Mouse (Mus musculus): ENCODE data around the gene Mad2l2.
A peak's percentile ranks its signal among the peaks of the same experiment; 100 is the strongest.

The Mad2l2 gene

GRCm38 (mm10) chr4:148130133-148130532, at the start of gene Mad2l2:
Gene Mad2l2 (plus strand): TSS chr4:148130384.
- no peak for DNase-seq (ENCODE audit: low spot score)

- DNase-seq (ENCODE audit: low spot score): no peak
These were observed 49.6 kb upstream of the Mad2l2 start for GRCm38 (mm10) chr4:148080597-148080973.

- no peak for DNase-seq (ENCODE audit: low spot score)
These were observed 49.0 kb upstream of the Mad2l2 start for GRCm38 (mm10) chr4:148081201-148081600.

- no peak for DNase-seq (ENCODE audit: low spot score)
These were observed 47.7 kb upstream of the Mad2l2 start for GRCm38 (mm10) chr4:148082257-148083044.

- DNase-seq (ENCODE audit: low spot score): no peak
These were observed 46.8 kb upstream of the Mad2l2 start for GRCm38 (mm10) chr4:148083176-148083899.

GRCm38 (mm10) chr4:148084261-148084714, 45.9 kb upstream of the Mad2l2 start:
- no peak for DNase-seq (ENCODE audit: low spot score)

GRCm38 (mm10) chr4:148085131-148085906, 44.9 kb upstream of the Mad2l2 start:
- no peak for DNase-seq (ENCODE audit: low spot score)

GRCm38 (mm10) chr4:148085907-148086305, 44.3 kb upstream of the Mad2l2 start:
- no peak for DNase-seq (ENCODE audit: low spot score)

GRCm38 (mm10) chr4:148087091-148087906, 42.9 kb upstream of the Mad2l2 start:
- no peak for DNase-seq (ENCODE audit: low spot score)

- DNase-seq (ENCODE audit: low spot score): peak; percentile 93
These were observed 42.2 kb upstream of the Mad2l2 start, which contains the start of gene Agtrap for GRCm38 (mm10) chr4:148087907-148088527. Gene Agtrap (minus strand): TSS chr4:148088031.

- no peak for DNase-seq (ENCODE audit: low spot score)
These were observed 41.0 kb upstream of the Mad2l2 start for GRCm38 (mm10) chr4:148089166-148089565.

- no peak for DNase-seq (ENCODE audit: low spot score)
These were observed 39.0 kb upstream of the Mad2l2 start for GRCm38 (mm10) chr4:148091181-148091580.

GRCm38 (mm10) chr4:148092551-148093271, 37.5 kb upstream of the Mad2l2 start:
- no peak for DNase-seq (ENCODE audit: low spot score)

GRCm38 (mm10) chr4:148094161-148094560, 36.0 kb upstream of the Mad2l2 start:
- DNase-seq (ENCODE audit: low spot score): no peak

- no peak for DNase-seq (ENCODE audit: low spot score)
These were observed 35.1 kb upstream of the Mad2l2 start for GRCm38 (mm10) chr4:148095081-148095480.

GRCm38 (mm10) chr4:148097936-148098335, 32.2 kb upstream of the Mad2l2 start:
- no peak for DNase-seq (ENCODE audit: low spot score)

- no peak for DNase-seq (ENCODE audit: low spot score)
These were observed 31.5 kb upstream of the Mad2l2 start for GRCm38 (mm10) chr4:148098666-148099065.

- DNase-seq (ENCODE audit: low spot score): peak; percentile 55
These were observed 28.2 kb upstream of the Mad2l2 start for GRCm38 (mm10) chr4:148101801-148102527.

- DNase-seq (ENCODE audit: low spot score): no peak
These were observed 26.0 kb upstream of the Mad2l2 start for GRCm38 (mm10) chr4:148104146-148104545.

Measured in ovary, postnatal 14 days (tissue).